Mouse (Mus musculus) heart, adult 8-10 months (tissue): ENCODE measurements at regions not wholly inside any gene's neighbourhood (a gene's known extent, or its start where the extent isn't known, plus 50 kb on each side); places are given as distances from the start of the nearest gene placed in this dataset.

Experiments
- DNase-seq: peaks from one replicate; pipeline ENCODE4 v3.0.0; 2022; ENCODE audit warnings: low spot score

DNA sequence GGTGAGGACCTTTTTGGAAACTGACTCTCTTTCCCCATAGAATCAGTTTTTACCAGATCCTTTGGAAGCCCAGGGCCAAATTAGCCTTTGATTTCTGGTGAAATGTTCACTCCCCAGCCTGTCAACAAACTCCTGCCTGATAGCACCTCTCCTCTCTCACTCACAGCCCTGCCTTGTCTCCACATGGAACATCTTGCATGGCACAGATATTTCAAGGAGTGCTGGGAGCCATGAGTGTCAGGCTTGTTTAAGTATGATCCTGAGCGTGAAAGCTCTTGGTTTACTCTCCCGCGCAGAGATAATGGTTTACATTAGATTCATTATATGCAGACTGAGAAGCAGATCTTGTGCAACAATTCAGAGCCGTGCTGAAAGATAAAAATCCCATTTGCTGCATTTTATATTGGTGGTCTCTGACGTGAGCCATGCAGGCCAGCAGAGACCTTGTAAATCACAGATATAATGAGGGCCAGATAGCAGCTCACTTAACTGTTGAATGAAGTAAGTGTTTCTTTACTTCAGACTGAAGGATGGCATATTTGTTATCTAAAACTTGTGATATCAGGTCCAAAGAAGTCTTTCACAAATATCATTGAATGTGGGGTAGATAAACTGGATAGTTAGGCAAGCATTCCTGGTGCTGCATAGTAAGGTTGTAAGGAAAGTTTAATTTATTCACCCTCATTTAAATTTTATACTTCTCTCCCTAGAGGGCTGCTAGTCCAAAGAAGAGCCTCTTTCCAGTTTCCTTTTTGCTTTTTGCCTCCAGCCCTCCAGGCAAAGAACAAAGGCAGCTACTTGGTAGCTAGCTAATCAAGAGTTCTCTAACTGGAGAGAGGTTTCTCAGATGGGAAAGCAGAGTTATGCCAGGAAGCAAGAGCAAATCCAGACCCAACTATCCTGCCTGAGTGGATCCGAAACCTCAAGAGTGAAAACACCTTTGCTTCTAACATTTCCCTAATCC is 81.8 kb downstream of the Tbx18 start:
- DNase-seq: no peak

DNA sequence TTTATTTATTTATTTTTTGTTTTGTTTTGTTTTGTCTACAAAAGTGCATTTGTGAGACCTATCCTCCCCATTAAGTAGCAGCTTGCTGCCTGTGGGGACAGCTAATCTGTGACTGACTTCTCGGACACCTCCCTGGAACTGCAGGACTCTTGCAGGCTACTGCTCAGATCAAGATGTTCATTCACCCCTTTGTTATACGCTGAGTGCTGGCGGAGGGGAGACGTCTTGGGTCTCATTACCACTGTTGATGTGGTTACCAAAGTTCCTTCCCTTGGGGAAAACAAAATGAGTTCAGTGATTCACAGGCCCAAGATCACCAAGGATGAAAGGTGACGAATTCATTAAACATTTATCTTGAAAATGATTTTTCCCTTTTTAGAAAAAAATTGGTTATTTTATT is 82.7 kb downstream of the Tbx18 start:
- no peak for DNase-seq

DNA sequence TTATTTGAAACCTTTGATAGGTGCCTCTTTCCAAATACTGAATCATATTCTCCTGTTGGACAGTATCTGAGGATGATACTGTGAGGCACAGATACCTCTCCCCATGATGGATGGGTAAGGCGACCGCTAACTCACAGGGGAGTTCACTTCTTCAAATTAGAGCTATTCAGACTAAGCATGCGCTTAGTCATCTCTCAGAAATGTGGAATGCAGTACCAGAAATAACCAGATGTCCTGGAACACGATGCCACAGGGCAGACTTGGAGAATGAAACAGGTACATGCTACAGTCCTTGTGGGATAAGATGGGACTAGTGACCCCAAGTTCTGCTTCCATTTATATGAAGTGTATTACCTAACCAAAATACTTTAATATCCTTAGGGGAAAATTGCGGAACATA is 86.0 kb downstream of the Tbx18 start:
- DNase-seq: no peak

DNA sequence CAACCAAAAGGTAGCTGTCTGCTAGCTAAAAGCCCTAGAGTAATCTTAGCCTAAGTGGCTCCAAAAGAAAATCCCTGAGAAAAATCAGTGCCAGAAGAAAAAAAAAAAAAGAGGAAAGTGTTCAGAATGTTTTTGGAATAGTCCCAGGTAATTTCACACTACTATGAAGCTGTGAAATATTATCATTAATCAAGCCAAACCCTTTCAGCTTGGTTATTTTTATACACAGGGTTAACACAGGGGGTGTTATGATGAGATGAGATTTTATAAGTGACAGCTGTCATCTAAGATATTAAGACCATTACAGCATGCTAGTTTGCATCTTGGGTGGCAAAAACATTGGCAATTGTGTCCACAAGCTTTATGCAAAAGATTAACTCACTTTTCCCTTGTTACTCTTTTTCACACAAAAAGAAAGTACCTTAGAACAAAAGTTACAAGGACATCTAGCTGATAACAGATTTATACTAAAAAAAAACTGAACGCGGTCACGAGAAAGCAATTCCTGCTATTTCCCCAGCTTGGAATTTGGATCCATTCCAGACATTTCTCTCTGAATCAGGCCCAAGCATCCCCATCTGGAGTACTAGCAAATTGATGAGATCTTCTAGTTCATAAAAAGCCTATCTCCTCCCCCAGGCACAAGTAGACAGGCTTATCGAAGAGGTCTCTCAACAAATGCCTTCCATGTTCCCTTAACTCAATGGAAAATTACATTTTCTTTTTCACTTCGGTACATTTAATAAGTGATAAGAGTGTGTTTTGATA is 97.0 kb downstream of the Tbx18 start:
- DNase-seq: peak; percentile 24

DNA sequence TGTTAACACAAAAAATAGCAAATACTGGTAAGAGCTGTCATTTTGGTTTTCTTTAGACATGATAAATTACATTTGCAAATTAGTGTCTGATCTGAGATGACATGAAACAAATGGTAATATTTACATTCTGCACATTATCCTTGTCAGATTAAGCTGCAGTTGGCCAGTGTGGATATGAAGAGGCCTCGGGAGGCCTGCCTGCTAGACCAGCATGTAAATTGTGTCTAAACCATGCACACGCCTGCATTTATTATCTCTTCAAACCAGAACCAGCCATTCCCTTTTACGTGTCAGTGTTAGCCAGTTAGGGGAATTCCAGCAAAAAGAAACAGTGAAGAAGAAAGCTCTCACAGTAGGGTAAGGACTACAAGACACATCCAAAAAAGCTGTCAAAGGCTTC is 104.6 kb downstream of the Tbx18 start:
- no peak for DNase-seq

DNA sequence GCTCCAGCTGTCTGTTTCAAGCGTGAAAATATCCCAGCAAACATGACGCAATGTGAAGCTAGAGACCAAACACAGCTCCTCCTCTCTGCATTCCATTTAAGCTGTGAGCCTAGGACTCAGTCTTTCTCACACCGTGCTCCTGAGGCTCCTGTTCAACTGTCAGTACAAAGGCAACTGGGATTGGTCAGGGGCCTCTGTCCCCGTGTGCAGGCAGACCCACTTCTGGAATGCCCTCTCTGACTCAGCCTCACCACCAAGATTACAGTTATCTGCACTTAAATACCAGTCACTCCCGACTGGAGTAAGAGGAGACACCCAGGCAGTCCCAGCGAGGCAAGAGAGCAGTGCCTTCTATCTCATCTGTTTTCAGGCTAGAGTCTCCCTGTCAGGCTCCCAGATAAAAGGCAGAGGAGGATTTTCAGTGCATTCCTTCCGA is 112.8 kb downstream of the Tbx18 start:
- DNase-seq: peak; percentile 5

DNA sequence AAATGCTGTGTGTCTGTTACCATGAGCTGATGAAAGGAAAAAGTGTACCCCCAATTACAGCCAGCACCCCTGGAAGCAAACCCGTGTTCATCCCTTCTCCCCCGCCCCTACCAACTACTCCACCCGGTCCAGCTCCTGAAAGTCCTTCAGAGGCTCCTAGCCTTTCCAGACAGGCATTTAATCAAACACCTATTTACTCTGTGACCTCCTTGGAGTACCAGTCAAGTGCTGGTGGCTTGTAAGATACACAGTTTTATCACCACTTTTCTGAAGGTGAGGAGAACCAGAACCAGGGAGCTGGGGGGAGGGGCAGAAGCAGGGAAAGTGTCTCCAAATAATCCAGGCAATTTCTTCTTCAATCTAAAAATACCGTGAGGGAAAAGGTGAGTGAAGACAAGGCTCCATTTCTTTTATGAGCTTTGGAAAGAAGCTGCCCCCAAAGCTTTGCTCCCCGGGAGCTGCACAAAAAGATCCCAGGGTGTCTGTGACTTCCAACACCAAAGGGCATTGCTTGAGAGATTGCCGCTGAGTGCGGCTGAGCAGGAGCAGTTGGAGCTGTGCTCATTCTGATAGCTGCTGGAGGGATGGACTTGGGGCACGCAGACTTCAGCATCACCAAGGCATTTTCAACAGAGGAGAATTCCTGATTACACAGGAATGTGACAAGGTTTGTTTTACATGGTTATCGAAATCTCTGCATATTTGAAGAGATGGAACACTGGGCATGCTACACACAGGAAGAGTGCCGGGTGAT is 123.0 kb downstream of the Tbx18 start:
- DNase-seq: no peak

DNA sequence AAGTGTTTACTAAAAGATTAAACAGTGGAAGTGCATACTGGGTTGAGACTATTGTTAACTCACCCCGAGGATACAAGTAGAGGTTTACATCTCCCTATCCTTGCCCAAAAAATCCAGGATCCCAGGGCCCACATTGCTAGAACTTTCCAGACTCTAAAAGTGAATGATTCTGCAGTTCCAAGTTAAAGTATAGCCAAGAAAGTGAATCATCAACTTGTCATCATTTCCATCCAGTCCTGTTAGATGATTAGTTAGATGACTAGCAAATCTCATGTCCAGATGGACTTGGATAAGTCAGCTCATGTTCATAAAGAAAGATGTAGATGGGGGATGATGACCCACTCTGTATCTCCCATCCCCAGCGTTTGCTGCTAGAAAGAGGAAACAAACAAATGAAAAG is 155.5 kb downstream of the Tbx18 start:
- DNase-seq: no peak

DNA sequence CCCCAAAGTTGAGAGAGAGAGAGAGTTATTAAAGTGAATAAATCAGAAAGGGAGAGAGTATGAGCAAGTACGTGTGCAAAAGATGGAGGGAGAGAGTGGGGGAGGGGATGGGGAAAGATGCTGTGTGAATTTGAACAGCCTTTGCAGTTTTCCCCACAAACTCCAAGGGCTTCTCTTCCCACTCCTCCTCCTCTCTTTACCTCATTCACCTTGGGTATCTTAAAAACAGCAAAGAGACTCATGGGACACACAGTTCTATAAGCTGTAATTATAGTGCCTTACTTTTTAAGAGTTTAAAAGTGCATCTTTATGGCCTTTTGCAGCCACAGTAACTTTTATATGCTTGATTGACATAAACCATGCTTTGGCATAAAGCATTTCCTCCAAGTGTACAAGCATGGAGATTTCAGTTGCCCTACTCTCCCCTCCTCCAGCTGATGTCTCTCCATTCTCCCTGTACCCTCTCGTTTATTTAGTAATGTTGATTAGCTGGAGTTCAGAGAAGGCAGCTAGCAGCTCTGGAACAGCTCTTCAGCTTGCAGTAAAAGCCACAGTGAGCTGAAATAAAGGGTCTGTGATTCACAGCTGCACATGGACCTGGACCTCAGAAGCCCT is 156.7 kb downstream of the Tbx18 start:
- no peak for DNase-seq

DNA sequence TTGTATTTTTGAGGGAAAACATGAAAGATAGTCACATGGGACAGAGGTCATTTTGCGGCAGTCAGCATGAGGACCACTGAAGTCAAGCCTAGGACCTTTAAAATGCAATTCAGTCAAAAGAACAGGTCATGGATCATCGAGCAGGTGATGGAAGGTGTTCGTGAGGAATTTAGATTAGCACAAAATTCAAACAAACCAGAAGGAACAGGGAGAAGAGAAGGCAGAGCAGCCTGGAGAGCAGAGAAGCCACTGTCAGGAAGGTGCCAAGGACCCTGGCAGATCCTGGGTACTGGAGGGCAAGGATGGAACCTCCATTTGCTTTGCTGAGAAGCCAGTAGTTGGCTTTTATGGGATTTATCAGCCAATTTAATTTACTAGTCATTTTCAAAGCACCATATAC is 167.8 kb downstream of the Tbx18 start:
- no peak for DNase-seq

DNA sequence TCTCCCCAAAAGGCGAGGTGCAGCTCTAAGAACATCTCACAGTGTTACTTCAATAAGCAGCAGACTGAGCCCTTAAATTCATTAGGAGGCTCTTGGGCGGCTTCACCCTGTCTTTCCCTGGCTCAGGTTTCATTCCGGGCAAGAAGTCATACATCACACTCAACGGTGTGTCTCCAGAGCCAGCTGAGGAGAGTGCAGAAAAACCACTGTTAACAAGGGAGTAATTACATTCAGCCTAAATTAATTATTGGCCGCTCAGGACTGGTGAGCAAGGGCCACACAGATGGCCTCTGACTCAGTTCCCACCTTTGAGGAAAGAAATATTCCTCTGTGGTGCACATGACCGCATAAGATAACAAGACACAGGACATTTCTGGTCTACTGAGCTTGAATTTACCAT is 168.3 kb downstream of the Tbx18 start:
- DNase-seq: no peak

DNA sequence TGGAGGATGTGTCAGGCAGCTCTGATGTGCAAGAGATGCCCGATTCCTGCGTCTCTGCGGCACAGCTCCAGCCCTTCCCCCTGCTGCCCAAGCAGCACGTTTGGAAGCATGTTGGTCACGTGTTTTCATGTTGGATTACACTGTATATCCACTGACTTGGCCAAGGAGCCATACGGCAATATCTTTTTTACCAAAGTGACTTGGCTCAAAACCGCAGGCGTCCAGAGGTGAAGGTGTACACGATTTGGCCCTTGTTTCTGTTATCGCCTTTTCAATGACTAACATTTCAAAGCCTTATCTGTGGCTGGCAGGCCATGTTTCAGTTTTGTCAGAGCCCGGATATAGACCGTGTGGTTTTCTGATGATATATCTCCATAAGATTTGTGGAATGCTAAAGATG is 173.2 kb downstream of the Tbx18 start:
- no peak for DNase-seq

DNA sequence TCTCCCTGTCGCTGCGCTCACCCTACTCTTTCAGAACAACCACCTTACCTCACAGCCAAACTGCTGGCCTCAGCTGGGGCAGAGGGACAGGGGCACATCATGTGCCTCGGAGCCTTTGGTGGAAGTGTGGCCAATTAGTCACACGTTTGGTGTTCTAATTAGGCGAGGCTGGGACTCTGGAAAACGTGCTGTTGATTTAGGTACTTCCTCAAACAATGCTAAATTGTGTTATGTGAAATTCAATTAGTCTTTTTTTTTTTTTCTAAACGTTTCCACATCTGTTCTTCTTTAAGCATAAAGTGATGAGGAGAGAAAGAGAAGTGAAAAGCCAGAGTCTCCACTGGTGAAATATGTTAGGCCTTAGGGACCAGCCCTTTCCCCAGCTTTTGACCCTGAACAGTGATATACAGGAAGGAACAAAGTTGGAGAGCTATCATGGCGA is 174.1 kb downstream of the Tbx18 start:
- no peak for DNase-seq

DNA sequence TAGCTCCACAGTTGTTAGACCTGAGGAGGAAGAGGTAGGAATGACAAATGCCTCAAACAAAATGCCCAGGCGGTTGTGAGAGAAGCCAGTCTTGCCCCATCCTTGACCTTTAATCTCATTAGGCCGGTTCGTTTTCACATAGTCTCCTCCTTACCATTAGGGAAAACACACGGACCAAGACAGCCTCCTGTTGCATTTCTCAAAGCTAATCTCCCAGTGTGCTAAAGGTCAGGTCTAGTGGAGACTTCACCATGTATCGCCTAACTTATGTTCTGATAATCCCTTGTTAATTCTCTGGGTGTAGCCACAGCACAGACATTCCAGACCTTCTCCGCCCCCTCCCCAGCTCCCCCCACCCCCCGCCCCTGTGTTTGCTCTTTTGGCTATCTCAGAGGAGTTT is 174.5 kb downstream of the Tbx18 start:
- DNase-seq: no peak

DNA sequence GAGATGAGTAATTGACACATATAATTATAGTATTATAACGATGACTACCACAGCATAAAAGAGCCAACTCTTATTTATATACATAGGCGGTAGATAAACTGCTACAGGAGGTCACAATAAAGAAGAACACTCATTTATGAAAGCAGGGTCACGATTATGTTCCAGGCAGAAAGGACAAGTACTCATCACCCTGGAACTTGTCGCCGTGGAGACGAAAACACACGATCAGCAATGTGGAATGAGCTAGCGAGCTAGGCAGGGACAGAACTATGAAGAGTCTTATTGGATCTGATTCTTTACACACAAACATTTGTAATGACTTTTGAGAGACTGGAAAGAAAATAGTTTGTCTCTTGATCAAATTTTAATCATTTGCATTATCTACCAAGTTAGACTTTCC is 197.9 kb downstream of the Tbx18 start:
- no peak for DNase-seq

DNA sequence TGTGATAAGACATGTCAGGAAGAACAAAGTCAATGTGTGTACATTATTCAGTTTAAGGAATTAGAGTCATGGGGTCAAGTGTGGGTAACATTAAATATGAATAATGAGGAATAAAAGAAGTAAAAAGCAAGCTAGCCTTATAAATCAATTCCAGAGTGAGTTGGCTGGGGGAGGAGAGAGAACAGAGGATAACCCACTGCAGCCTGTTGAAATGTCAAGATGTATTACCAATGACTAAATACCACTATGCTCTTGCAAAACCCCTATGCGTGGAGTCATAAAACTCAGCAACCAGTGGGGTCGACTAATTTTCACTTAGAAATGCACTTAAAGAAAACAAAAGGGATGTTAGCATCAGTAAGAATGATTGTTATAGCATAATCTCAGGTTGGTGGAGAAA is 201.2 kb downstream of the Tbx18 start:
- DNase-seq: no peak

DNA sequence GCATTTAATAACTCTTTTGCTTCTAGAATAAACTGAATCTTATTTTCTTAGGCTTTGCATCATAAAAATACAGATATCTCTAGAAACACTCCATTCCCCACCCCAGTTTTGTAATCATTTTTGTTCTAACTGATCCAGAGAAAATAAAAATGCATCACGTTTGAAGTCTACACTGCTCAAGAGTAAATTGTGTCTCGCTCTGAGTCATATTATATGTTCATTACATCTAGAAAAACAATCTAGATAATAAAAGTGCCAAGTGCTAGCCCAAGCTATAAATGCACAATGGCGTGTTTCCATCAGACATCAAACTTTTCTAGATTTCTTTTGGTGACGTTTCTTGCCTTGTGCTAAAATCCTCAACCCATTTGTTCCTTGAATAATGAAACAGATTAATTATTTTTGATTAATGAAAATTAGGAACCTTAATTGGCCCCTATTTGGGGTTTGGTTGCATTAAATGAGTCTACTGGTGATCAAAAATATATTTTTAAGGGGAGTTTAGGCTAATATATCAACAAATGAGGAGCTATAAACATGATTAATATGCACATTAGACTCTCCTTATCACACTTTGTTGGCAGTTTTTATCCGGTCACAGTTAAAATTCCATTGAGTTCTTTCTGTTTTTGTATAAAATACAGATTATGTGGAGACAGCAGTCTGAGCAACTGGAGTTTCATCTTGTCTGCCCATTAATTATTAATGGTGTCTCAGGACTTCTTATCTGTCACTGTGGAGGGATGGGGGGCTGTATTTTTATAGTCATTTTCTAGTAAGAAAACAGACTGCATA is 206.0 kb downstream of the Tbx18 start:
- no peak for DNase-seq

DNA sequence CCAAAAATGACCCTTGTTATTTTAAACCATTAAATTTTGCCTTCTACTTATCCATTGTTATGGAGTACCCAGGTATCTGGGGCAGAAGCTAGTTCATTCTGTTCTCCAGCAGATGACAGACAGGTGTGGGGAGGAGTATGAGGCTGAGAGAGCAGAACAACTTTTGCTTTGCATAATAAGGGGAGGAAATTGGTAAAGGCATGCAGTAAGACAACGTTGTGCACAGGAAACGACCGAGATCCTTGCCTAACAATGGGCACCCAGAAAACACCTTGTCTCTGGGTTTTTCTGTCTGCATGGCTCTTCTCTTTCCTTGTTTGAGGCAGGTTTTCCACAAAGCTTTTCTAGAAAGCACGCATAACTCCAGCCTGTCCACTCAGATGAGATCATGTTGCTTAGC is 220.4 kb downstream of the Tbx18 start:
- DNase-seq: no peak

DNA sequence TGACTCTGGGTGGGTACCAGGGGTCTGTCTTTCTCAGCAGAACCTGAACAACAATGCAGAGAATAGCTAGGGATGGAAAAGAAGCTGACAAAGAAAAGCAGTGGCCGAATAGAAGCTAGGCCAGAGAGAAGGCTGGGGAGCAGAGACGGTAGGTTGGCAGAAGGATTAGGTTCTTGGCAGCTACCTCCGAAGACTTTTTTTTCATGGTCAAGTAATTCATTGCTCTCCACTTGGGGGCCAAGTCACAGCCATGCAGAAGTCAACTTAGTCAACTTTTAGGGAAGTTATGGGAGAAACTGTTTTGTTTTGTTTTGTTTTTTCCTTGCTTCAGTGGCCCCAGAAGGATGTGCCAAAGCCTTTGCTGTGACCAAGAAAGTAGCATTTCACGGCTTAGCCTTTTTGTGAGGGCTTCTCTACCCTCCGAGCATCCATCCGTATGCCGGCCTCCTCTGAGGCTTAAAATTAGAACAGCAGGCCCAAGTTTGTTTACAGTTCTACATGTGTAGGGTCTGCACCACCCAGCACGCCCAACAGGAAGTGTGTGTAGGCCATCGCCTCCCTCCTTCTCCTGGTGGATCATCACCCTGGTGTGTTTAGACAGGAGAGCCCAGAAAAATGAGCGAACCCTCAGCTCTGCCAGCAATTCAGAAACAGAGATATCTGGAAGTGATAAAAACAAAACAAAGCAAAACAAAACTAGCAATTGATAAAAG is 226.2 kb downstream of the Tbx18 start:
- DNase-seq: no peak

DNA sequence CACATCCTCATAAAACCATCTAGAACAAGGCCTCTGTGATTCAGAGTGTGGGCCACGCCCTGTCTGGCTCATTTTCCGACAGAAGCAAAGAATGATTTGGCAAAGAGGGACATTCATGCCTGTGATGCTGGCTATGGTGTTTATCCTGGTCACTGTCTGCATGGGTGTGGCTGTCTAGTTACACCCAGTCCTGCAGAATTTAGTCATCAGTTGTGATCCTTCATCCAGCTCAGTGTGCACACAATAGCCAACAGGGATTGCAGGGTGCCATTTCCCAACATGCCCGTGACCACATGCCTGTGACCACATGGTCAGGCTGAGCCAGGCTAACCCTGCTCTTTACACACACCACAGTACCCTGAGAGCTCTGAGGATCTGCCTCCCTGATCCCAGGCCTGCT is 208.8 kb upstream of the Cep162 start:
- peak; percentile 22 for DNase-seq
